Mouse (Mus musculus) heart, embryonic 11.5 days (tissue): ENCODE results near the gene Cd209a. TPM values are rescaled to one million over a fixed set of nuclear protein-coding genes. Genes with fewer than 3 reads are reported as not detected.
A peak's percentile ranks its signal among the peaks of the same experiment; 100 is the strongest.

Experiments used
- ATAC-seq: fragments of 200-750 bp; cut with Nextera tagmentation; replicated peaks from 2 replicates; pipeline ENCODE4 v1.8.0; 2017; ENCODE audit warnings: moderate library complexity; ENCODE audit not compliant: insufficient number of reproducible peaks, low FRiP score, low TSS enrichment
- H3K27ac ChIP-seq: fragments of 300-500 bp; sonication (generic); 2 replicates; pipeline ENCODE4 v1.5.1; 2014; ENCODE audit warnings: mild to moderate bottlenecking, low read depth, low read length
- H3K27me3 ChIP-seq: fragments of 300-500 bp; sonication (generic); 2 replicates; pipeline ENCODE4 v1.6.1; 2014; ENCODE audit warnings: mild to moderate bottlenecking, low read length, mixed read lengths; ENCODE audit not compliant: control insufficient read depth, insufficient read depth
- H3K36me3 ChIP-seq: fragments of 300-500 bp; sonication (generic); 2 replicates; pipeline ENCODE4 v1.6.1; 2014; ENCODE audit warnings: mild to moderate bottlenecking, low read length, moderate library complexity, mixed read lengths; ENCODE audit not compliant: control insufficient read depth, insufficient read depth
- H3K4me1 ChIP-seq: fragments of 300-500 bp; sonication (generic); 2 replicates; pipeline ENCODE4 v1.6.1; 2014; ENCODE audit warnings: low read length; ENCODE audit not compliant: control insufficient read depth, insufficient read depth
- H3K4me2 ChIP-seq: fragments of 300-500 bp; sonication (generic); 2 replicates; pipeline ENCODE4 v1.6.1; 2014; ENCODE audit warnings: mild to moderate bottlenecking, moderate library complexity
- H3K4me3 ChIP-seq: fragments of 300-500 bp; sonication (generic); 2 replicates; pipeline ENCODE4 v1.5.1; 2014; ENCODE audit warnings: low read depth, low read length
- H3K9ac ChIP-seq: fragments of 300-500 bp; sonication (generic); 2 replicates; pipeline ENCODE4 v1.6.1; 2014; ENCODE audit warnings: mild to moderate bottlenecking, low read depth, low read length, moderate library complexity
- H3K9me3 ChIP-seq: fragments of 300-500 bp; sonication (generic); replicated peaks from 2 replicates; pipeline ENCODE4 v1.6.1; 2016; ENCODE audit warnings: low read length; ENCODE audit not compliant: control insufficient read depth
- WGBS: fragments of 180-500 bp; shearing (Covaris S2); extraction: QIAGEN DNeasy Blood & Tissue Kit; methylation state at CpG from one replicate; pipeline ENCODE4 v1.1.7; 2014; ENCODE audit not compliant: insufficient replicate concordance; 5-methylcytosine and 5-hydroxymethylcytosine counted together
- polyA plus RNA-seq: library from polyadenylated mRNA; unstranded; fragments of >200 nt; fragmentation: Nextera tagmentation; extraction: Ambion mirVana; gene quantifications from 2 replicates; pipeline ENCODE4 v1.2.1, GENCODE M21; 2014

The Cd209a gene
- polyA plus RNA-seq, 1 experiment from 2014 or later, result not detected

GRCm38 (mm10) chr8:3717321-3717954 lies 31.3 kb downstream of the Cd209a start:
- WGBS, result 60% methylated on average over 12 of the region's 12 CpGs
- Histone ChIP-seq H3K27me3 (no peaks in the 10 kb centered on the region), H3K27ac (peak overlapping the region; percentile 22; the same call in 1 of the 2 replicates), H3K9me3 (no peaks in the 10 kb centered on the region), H3K4me1 (no peaks in the 10 kb centered on the region), H3K4me3 (no peak overlapping the region), H3K4me2 (no peak overlapping the region), H3K36me3 (no peaks in the 10 kb centered on the region), H3K9ac (no peak overlapping the region)
- ATAC-seq, result peak; percentile 44; the same call in 1 of the 2 replicates

GRCm38 (mm10) chr8:3711646-3712045 lies 37.1 kb downstream of the Cd209a start:
- H3K9me3 ChIP-seq, result no peaks in the 10 kb centered on the region
- no peaks in the 10 kb centered on the region for H3K36me3 ChIP-seq
- no peak overlapping the region for H3K9ac ChIP-seq
- H3K4me1 ChIP-seq, result peaks cover 3% of the 10 kb centered on the region; the same call in 1 of the 2 replicates
- no peak for ATAC-seq
- no peaks in the 10 kb centered on the region for H3K27me3 ChIP-seq
- H3K4me3 ChIP-seq, result no peak overlapping the region
- WGBS, result 36% methylated on average over 2 of the region's 2 CpGs
- no peak overlapping the region for H3K4me2 ChIP-seq
- no peak overlapping the region; the same call in 1 of the 2 replicates for H3K27ac ChIP-seq

GRCm38 (mm10) chr8:3710312-3710711 lies 38.5 kb downstream of the Cd209a start:
- WGBS, result 80% methylated on average over 3 of the region's 3 CpGs
- Histone ChIP-seq H3K9ac (no peak overlapping the region), H3K9me3 (no peaks in the 10 kb centered on the region), H3K4me3 (no peak overlapping the region), H3K4me2 (no peak overlapping the region), H3K4me1 (peaks cover 3% of the 10 kb centered on the region; the same call in 1 of the 2 replicates), H3K27me3 (no peaks in the 10 kb centered on the region), H3K27ac (no peak overlapping the region), H3K36me3 (no peaks in the 10 kb centered on the region)
- ATAC-seq, result no peak

GRCm38 (mm10) chr8:3707611-3708010 lies 41.2 kb downstream of the Cd209a start:
- Histone ChIP-seq H3K9me3 (no peaks in the 10 kb centered on the region), H3K4me2 (no peak overlapping the region), H3K4me3 (no peak overlapping the region), H3K27ac (no peak overlapping the region), H3K4me1 (peaks cover 3% of the 10 kb centered on the region; the same call in 1 of the 2 replicates), H3K9ac (no peak overlapping the region), H3K36me3 (no peaks in the 10 kb centered on the region), H3K27me3 (no peaks in the 10 kb centered on the region)
- 58% methylated on average over 7 of the region's 7 CpGs for WGBS
- no peak; the same call in 1 of the 2 replicates for ATAC-seq

- H3K9me3 ChIP-seq, result no peaks in the 10 kb centered on the region
- H3K27me3 ChIP-seq, result no peaks in the 10 kb centered on the region
- H3K4me1 ChIP-seq, result peaks cover 3% of the 10 kb centered on the region; the same call in 1 of the 2 replicates
- ATAC-seq, result no peak
- H3K36me3 ChIP-seq, result no peaks in the 10 kb centered on the region
- H3K27ac ChIP-seq, result no peak overlapping the region
- H3K4me2 ChIP-seq, result no peak overlapping the region
- no peak overlapping the region for H3K4me3 ChIP-seq
- WGBS, result 64% methylated on average over 4 of the region's 4 CpGs
- no peak overlapping the region for H3K9ac ChIP-seq
Observed at GRCm38 (mm10) chr8:3705711-3706110, 43.1 kb downstream of the Cd209a start.

- Histone ChIP-seq H3K27me3 (no peaks in the 10 kb centered on the region), H3K27ac (no peak overlapping the region), H3K4me3 (no peak overlapping the region), H3K4me2 (no peak overlapping the region), H3K9ac (no peak overlapping the region), H3K4me1 (no peaks in the 10 kb centered on the region), H3K9me3 (no peaks in the 10 kb centered on the region), H3K36me3 (no peaks in the 10 kb centered on the region)
- no peak for ATAC-seq
- WGBS, result 93% methylated on average over 1 of the region's 1 CpGs
Observed at GRCm38 (mm10) chr8:3701491-3701890, 47.3 kb downstream of the Cd209a start.

- whole genome bisulfite sequencing, result 74% methylated on average over 3 of the region's 3 CpGs
- Histone ChIP-seq H3K9me3 (no peaks in the 10 kb centered on the region), H3K27ac (no peak within 1 kb of the TSS), H3K36me3 (no peaks in the 10 kb centered on the region), H3K9ac (no peak within 1 kb of the TSS), H3K4me1 (no peaks in the 10 kb centered on the region), H3K4me2 (no peak within 1 kb of the TSS), H3K27me3 (no peaks in the 10 kb centered on the region), H3K4me3 (no peak within 1 kb of the TSS)
- ATAC-seq, result no peak
Observed at GRCm38 (mm10) chr8:3694121-3694520, 54.7 kb downstream of the Cd209a start, which contains the start of gene Fcer2a. Fcer2a (minus strand) TSS chr8:3694175.
